Mouse (Mus musculus): Measurements from ENCODE around the gene Fabp3.

GRCm38 (mm10) chr4:130323165-130323564 is 14.8 kb downstream of the Fabp3 start:
- TF ChIP-seq CTCF (IDR thresholded peaks at IDR 0.05; ENCODE audit: low read depth) (no peak), EP300 (IDR thresholded peaks at IDR 0.05; ENCODE audit: low read depth) (no peak)

Data from heart, postnatal 0 days (tissue).